ENCODE assay signal across 18 mouse cellular contexts in the genomic region with DNA sequence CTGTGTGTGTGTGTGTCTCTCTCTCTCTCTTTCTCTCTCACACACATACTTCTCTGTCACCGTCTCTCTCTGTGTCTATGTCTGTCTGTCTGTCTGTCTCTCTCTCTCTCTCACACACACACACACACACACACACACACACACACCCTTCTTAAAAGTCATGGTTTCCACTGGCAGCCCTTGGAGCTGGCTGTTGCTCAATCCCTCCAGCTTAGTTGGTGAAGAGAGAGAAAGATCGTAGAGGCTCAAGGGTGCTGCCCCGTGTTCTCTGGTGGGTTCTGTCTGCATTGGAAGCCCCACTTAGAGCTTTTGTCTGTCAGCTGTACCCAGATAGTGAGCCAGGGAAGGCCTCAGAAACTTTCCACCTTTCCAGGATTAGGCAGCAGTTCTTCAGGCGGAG. TPM values are rescaled to one million over a fixed set of nuclear protein-coding genes. Genes with fewer than 3 reads are reported as not detected.
A peak's percentile ranks its signal among the peaks of the same experiment; 100 is the strongest.
DNase-seq lines count a peak whose midpoint lies in the region; ATAC-seq and TF ChIP-seq lines count a peak whose summit lies in the region.
"Had no signal": no experiment of that assay in that cellular context is flagged by ENCODE, and none has a peak within 500 bp of the region (broad histone marks: within the 10 kb centered on the region; RNA-seq: fewer than 3 reads in every experiment).

No protein-coding gene starts in this region.

- H3K27me3 ChIP-seq in forebrain, embryonic 13.5 days, result no peaks in the 10 kb centered on the region
- no peaks in the 10 kb centered on the region for H3K27me3 ChIP-seq in forebrain, postnatal 0 days (ENCODE audit: insufficient read depth, low read length)
- H3K27me3 ChIP-seq in kidney, embryonic 14.5 days (ENCODE audit: control insufficient read depth, insufficient read depth, low read length), result no peaks in the 10 kb centered on the region
- no peaks in the 10 kb centered on the region for H3K27me3 ChIP-seq in embryonic facial prominence, embryonic 10.5 days (replicated peaks; ENCODE audit: low read depth, poor library complexity, severe bottlenecking)
- H3K27me3 ChIP-seq in limb, embryonic 14.5 days (ENCODE audit: control insufficient read depth, insufficient read depth, low read length), result no peaks in the 10 kb centered on the region
- H3K27me3 ChIP-seq: forebrain, embryonic 12.5 days; Patski had no signal

- no peaks in the 10 kb centered on the region for H3K9me3 ChIP-seq in forebrain, embryonic 13.5 days (replicated peaks)
- no peaks in the 10 kb centered on the region for H3K9me3 ChIP-seq in forebrain, postnatal 0 days (ENCODE audit: low read length)
- no peaks in the 10 kb centered on the region for H3K9me3 ChIP-seq in kidney, embryonic 14.5 days (ENCODE audit: control insufficient read depth, low read length)
- H3K9me3 ChIP-seq in embryonic facial prominence, embryonic 10.5 days, result no peaks in the 10 kb centered on the region
- H3K9me3 ChIP-seq in limb, embryonic 14.5 days (ENCODE audit: control insufficient read depth, low read length), result no peaks in the 10 kb centered on the region
- H3K9me3 ChIP-seq: forebrain, embryonic 12.5 days had no signal

- no peak overlapping the region for H3K4me2 ChIP-seq in forebrain, embryonic 13.5 days
- no peak overlapping the region for H3K4me2 ChIP-seq in forebrain, postnatal 0 days (ENCODE audit: low read depth)
- H3K4me2 ChIP-seq in kidney, embryonic 14.5 days (replicated peaks; ENCODE audit: low read depth, low read length), result no peak overlapping the region
- no peak overlapping the region for H3K4me2 ChIP-seq in limb, embryonic 14.5 days (replicated peaks; ENCODE audit: low read depth, low read length, severe bottlenecking)
- H3K4me2 ChIP-seq: forebrain, embryonic 12.5 days; hindbrain, embryonic 14.5 days; lung, embryonic 14.5 days had no signal

- no peak overlapping the region for H3K27ac ChIP-seq in forebrain, embryonic 13.5 days
- no peak overlapping the region for H3K27ac ChIP-seq in forebrain, postnatal 0 days (ENCODE audit: low read depth, low read length)
- H3K27ac ChIP-seq in kidney, embryonic 14.5 days (ENCODE audit: low read depth, low read length), result 0 out of 2 replicates have a peak overlapping the region, but pooled peaks have one; percentile 7
- peak overlapping the region; percentile 21; the same call in 1 of the 2 replicates for H3K27ac ChIP-seq in embryonic facial prominence, embryonic 10.5 days (replicated peaks)
- 0 out of 2 replicates have a peak overlapping the region, but pooled peaks have one; percentile 0 for H3K27ac ChIP-seq in limb, embryonic 14.5 days (replicated peaks; ENCODE audit: low read depth, low read length)
- H3K27ac ChIP-seq: forebrain, embryonic 12.5 days; hindbrain, embryonic 14.5 days had no signal

- WGBS in forebrain, embryonic 13.5 days, result 85% methylated on average over 4 of the region's 4 CpGs
- WGBS in forebrain, postnatal 0 days, result 85% methylated on average over 4 of the region's 4 CpGs
- 74% methylated on average over 4 of the region's 4 CpGs for WGBS in kidney, embryonic 14.5 days
- WGBS in embryonic facial prominence, embryonic 10.5 days, result 88% methylated on average over 4 of the region's 4 CpGs
- 88% methylated on average over 4 of the region's 4 CpGs for WGBS in limb, embryonic 14.5 days

- DNase-seq in forebrain, postnatal 0 days, result no peak
- no peak for DNase-seq in kidney, postnatal 14 days
- DNase-seq in embryonic facial prominence, embryonic 10.5 days (ENCODE audit: low spot score), result no peak
- DNase-seq in limb, embryonic 14.5 days (ENCODE audit: low spot score), result no peak
- DNase-seq in gastrocnemius, postnatal 4 days (ENCODE audit: low spot score in 2 of 2), result no peak
- no peak for DNase-seq in Muller cell, postnatal 12 days (ENCODE audit: inconsistent ontology term)
- DNase-seq: cerebellum, postnatal 10 days; left cerebral cortex, postnatal 4 days; spleen, adult 18-20 months; thymus, postnatal 36 days had no signal

- H3K36me3 ChIP-seq in forebrain, embryonic 13.5 days (ENCODE audit: poor library complexity, severe bottlenecking), result peaks cover 26% of the 10 kb centered on the region
- peaks cover 21% of the 10 kb centered on the region for H3K36me3 ChIP-seq in forebrain, postnatal 0 days (ENCODE audit: insufficient read depth)
- peaks cover 16% of the 10 kb centered on the region for H3K36me3 ChIP-seq in kidney, embryonic 14.5 days (ENCODE audit: control insufficient read depth, insufficient read depth, low read length)
- H3K36me3 ChIP-seq in embryonic facial prominence, embryonic 10.5 days (replicated peaks), result peaks cover 45% of the 10 kb centered on the region
- H3K36me3 ChIP-seq in limb, embryonic 14.5 days (ENCODE audit: control insufficient read depth, insufficient read depth, low read length), result peaks cover 30% of the 10 kb centered on the region

- no peak for TF ChIP-seq CTCF in forebrain, postnatal 0 days (IDR thresholded peaks at IDR 0.05; ENCODE audit: low read depth)

- ATAC-seq in forebrain, embryonic 13.5 days, result no peak
- ATAC-seq in forebrain, postnatal 0 days, result no peak
- ATAC-seq in kidney, embryonic 14.5 days (ENCODE audit: low FRiP score, low TSS enrichment), result no peak
- ATAC-seq in limb, embryonic 14.5 days (ENCODE audit: low FRiP score, low read depth), result no peak
- ATAC-seq: intestine, embryonic 16.5 days; midbrain, embryonic 16.5 days; Patski had no signal

- H3K4me1 ChIP-seq in forebrain, embryonic 13.5 days, result peaks cover 20% of the 10 kb centered on the region
- peaks cover 3% of the 10 kb centered on the region; the same call in 1 of the 2 replicates for H3K4me1 ChIP-seq in forebrain, postnatal 0 days (ENCODE audit: insufficient read depth)
- H3K4me1 ChIP-seq in kidney, embryonic 14.5 days (ENCODE audit: control insufficient read depth, insufficient read depth, low read length), result peaks cover 27% of the 10 kb centered on the region
- peaks cover 57% of the 10 kb centered on the region for H3K4me1 ChIP-seq in embryonic facial prominence, embryonic 10.5 days
- no peaks in the 10 kb centered on the region; the same call in 1 of the 2 replicates for H3K4me1 ChIP-seq in limb, embryonic 14.5 days (ENCODE audit: control insufficient read depth, insufficient read depth, low read length)

- TF ChIP-seq POLR2A in limb, embryonic 14.5 days (IDR thresholded peaks at IDR 0.05; ENCODE audit: borderline replicate concordance, extremely low read depth, insufficient read depth, insufficient read length), result no peak

- no peak overlapping the region for H3K4me3 ChIP-seq in forebrain, embryonic 13.5 days
- no peak overlapping the region for H3K4me3 ChIP-seq in forebrain, postnatal 0 days (ENCODE audit: low read depth, low read length)
- H3K4me3 ChIP-seq in kidney, embryonic 14.5 days (ENCODE audit: low read length), result no peak overlapping the region
- no peak overlapping the region for H3K4me3 ChIP-seq in embryonic facial prominence, embryonic 10.5 days
- H3K4me3 ChIP-seq in limb, embryonic 14.5 days (replicated peaks; ENCODE audit: low read length), result no peak overlapping the region
- H3K4me3 ChIP-seq: forebrain, embryonic 12.5 days had no signal

- H3K9ac ChIP-seq in forebrain, embryonic 13.5 days, result 0 out of 2 replicates have a peak overlapping the region, but pooled peaks have one; percentile 2
- no peak overlapping the region for H3K9ac ChIP-seq in forebrain, postnatal 0 days
- no peak overlapping the region for H3K9ac ChIP-seq in kidney, embryonic 14.5 days (ENCODE audit: low read depth, low read length)
- H3K9ac ChIP-seq in limb, embryonic 14.5 days (ENCODE audit: low read depth, low read length, severe bottlenecking), result no peak overlapping the region
- H3K9ac ChIP-seq: forebrain, embryonic 12.5 days; hindbrain, embryonic 14.5 days; lung, embryonic 14.5 days had no signal

RNA-seq across cellular contexts. Expression of gene Ap5z1, which starts 31.0 kb away (rescaled TPM):
- 12.0 and 12.2 TPM in 2 replicates for polyA plus RNA-seq in forebrain, embryonic 13.5 days (2015; fragmentation: Nextera tagmentation; extraction: Ambion mirVana)
- 13.5 and 16.7 TPM in 2 replicates for total RNA-seq in forebrain, postnatal 0 days (2014; rRNA removed)
- 6.4 and 7.8 TPM in 2 replicates for polyA plus RNA-seq in forebrain, postnatal 0 days (2015; fragmentation: Nextera tagmentation; extraction: Ambion mirVana)
- 7.2 and 10.1 TPM in 2 replicates for polyA plus RNA-seq in kidney, embryonic 14.5 days (2014; fragmentation: Nextera tagmentation; extraction: Ambion mirVana)
- polyA plus RNA-seq in embryonic facial prominence, embryonic 10.5 days (2016; fragmentation: Nextera tagmentation; extraction: Ambion mirVana), result 14.1 and 14.8 TPM in 2 replicates
- 23.2 and 28.5 TPM in 2 replicates for polyA plus RNA-seq in limb, embryonic 14.5 days (2012; rRNA removed)
- polyA plus RNA-seq in limb, embryonic 14.5 days (2014; fragmentation: Nextera tagmentation; extraction: Ambion mirVana), result 8.8 and 9.6 TPM in 2 replicates
- total RNA-seq in gastrocnemius, postnatal 4 days (2021), result 1 to 10 TPM; 7.3 to 8.1 TPM

RNA-seq across cellular contexts. Expression of gene Foxk1, which starts 31.4 kb away (rescaled TPM):
- polyA plus RNA-seq in forebrain, embryonic 13.5 days (2015; fragmentation: Nextera tagmentation; extraction: Ambion mirVana), result 3.1 and 3.3 TPM in 2 replicates
- total RNA-seq in forebrain, postnatal 0 days (2014; rRNA removed), result 13.8 and 19.0 TPM in 2 replicates
- 3.2 and 5.0 TPM in 2 replicates for polyA plus RNA-seq in forebrain, postnatal 0 days (2015; fragmentation: Nextera tagmentation; extraction: Ambion mirVana)
- polyA plus RNA-seq in kidney, embryonic 14.5 days (2014; fragmentation: Nextera tagmentation; extraction: Ambion mirVana), result 4.4 and 6.5 TPM in 2 replicates
- polyA plus RNA-seq in embryonic facial prominence, embryonic 10.5 days (2016; fragmentation: Nextera tagmentation; extraction: Ambion mirVana), result 4.8 and 5.1 TPM in 2 replicates
- polyA plus RNA-seq in limb, embryonic 14.5 days (2012; rRNA removed), result 18.6 and 22.1 TPM in 2 replicates
- 6.0 and 6.7 TPM in 2 replicates for polyA plus RNA-seq in limb, embryonic 14.5 days (2014; fragmentation: Nextera tagmentation; extraction: Ambion mirVana)
- total RNA-seq in gastrocnemius, postnatal 4 days (2021), result 10 to 100 TPM; 26.6 to 27.9 TPM

Comparison
In these comparisons a context has a peak if more than half of its experiments do, and no peak if none do; other contexts are left out.
1. H3K27ac ChIP-seq: peak in kidney, embryonic 14.5 days (single experiment), embryonic facial prominence, embryonic 10.5 days (single experiment) and limb, embryonic 14.5 days (single experiment); none in forebrain, embryonic 13.5 days (single experiment) and forebrain, postnatal 0 days (single experiment).